Mouse (Mus musculus): ENCODE measurements around the gene Olfr1193.
"Not testable (repeated sequence)": the region's sequence is repeated elsewhere in the genome, so short reads cannot be mapped to it uniquely, and the experiment has no call there.

Olfr1193 gene

GRCm38 (mm10) chr2:88675328-88675727, at the start of gene Olfr1193:
TSS of gene Olfr1193 (plus strand) at chr2:88675628.
- not testable (repeated sequence) for DNase-seq (ENCODE audit: low read depth, low spot score)

- DNase-seq (ENCODE audit: low read depth, low spot score) = not testable (repeated sequence)
Observed at GRCm38 (mm10) chr2:88640242-88640641, 35.2 kb upstream of the Olfr1193 start, which contains the start of gene Olfr1191-ps1. TSS of gene Olfr1191-ps1 (plus strand) at chr2:88640542.

- DNase-seq (ENCODE audit: low read depth, low spot score) = no peak
Observed at GRCm38 (mm10) chr2:88648209-88648608, 27.2 kb upstream of the Olfr1193 start, which contains the start of gene Olfr1192-ps1. TSS of gene Olfr1192-ps1 (plus strand) at chr2:88648509.

- no peak for DNase-seq (ENCODE audit: low read depth, low spot score)
Observed at GRCm38 (mm10) chr2:88689087-88689486, 13.7 kb downstream of the Olfr1193 start, which contains the start of gene Olfr1195. TSS of gene Olfr1195 (minus strand) at chr2:88689187.

- no peak for DNase-seq (ENCODE audit: low read depth, low spot score)
Observed at GRCm38 (mm10) chr2:88704497-88704896, 29.1 kb downstream of the Olfr1193 start, which contains the start of gene Olfr1196. TSS of gene Olfr1196 (minus strand) at chr2:88704597.
